Mouse (Mus musculus): ENCODE measurements around the gene Mgat3. TPM values are rescaled to one million over a fixed set of nuclear protein-coding genes. Genes with fewer than 3 reads are reported as not detected.
A peak's percentile ranks its signal among the peaks of the same experiment; 100 is the strongest.

Mgat3 gene
- polyA plus RNA-seq, 1 experiment from 2014 or later: 12.8 TPM

DNA sequence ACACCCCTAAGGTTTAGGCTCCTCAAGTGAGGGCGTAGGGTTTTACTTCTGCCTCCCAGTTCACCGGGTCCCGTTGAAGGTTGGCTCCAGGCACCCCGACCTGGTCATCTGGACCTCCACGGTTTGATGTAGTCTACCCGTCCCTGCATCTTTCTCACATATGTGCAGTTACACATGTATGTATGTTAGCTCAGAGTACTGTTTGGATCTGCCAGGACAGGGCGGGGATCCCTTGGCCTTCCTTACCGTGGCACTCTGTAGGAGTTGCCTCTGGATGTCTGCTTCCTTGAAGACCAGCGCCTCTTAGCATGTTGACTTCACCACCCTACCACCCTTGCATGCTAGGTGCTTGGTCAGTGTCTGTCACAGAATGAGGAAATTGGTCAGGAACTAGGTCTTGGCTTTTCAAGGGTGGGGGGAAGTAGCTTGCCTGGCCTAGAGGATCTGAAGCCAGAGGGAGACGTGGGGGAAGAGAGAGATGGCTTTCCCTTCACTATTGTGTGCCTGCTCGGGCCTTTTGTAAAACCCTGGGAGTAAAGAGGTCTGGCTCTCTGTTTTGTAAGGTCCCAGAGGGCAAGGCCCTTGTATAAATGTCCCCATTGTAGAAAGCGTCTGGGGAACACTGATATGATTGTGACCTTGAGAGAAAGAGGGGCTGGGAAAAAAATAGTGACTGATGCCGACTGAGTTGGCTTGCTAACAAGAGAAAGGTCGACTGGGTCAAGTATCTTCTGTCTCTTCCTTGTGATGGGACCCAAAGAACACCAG lies 39.7 kb upstream of the Mgat3 start:
- ATAC-seq (ENCODE audit: insufficient number of reproducible peaks, insufficient read depth, low FRiP score, low read depth): peak; percentile 19; the same call in 1 of the 2 replicates
- 10% methylated on average over 14 of the region's 14 CpGs for WGBS
- Histone ChIP-seq H3K9me3 (ENCODE audit: control insufficient read depth, low read depth, low read length) (no peaks in the 10 kb centered on the region), H3K9ac (replicated peaks; ENCODE audit: low read depth, low read length) (peak overlapping the region; percentile 85), H3K4me3 (ENCODE audit: low read depth, low read length) (peak overlapping the region; percentile 68), H3K4me1 (ENCODE audit: control insufficient read depth, insufficient read depth, low read length) (peaks cover 30% of the 10 kb centered on the region), H3K4me2 (replicated peaks; ENCODE audit: low read depth, low read length) (peak overlapping the region; percentile 92), H3K27ac (ENCODE audit: low read length) (peak overlapping the region; percentile 99), H3K36me3 (ENCODE audit: control insufficient read depth, insufficient read depth, low read length) (peaks cover 3% of the 10 kb centered on the region; the same call in 1 of the 2 replicates), H3K27me3 (ENCODE audit: control insufficient read depth, insufficient read depth, low read length) (no peaks in the 10 kb centered on the region)

DNA sequence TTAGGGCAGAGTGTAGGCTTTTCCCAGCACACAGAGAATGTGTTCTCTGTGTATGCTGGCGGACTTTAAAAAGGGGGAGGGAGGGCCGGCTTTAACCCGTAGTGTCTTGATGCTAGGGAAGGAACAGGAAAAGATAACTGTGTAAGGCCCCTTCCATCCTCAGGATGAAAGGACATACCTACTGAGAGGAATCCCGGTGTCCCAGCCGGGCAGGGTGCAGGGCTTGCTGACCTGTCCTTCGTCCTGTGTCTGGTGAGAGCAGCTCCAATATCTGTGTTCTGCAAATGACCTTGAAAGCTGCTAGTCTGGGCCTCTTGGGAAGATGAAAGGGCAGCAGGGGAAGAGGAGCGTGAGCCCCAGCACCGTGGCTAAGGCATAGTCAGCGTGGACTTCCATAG lies 39.1 kb upstream of the Mgat3 start:
- peak overlapping the region; percentile 85; the same call in 1 of the 2 replicates for H3K9ac ChIP-seq (replicated peaks; ENCODE audit: low read depth, low read length)
- no peaks in the 10 kb centered on the region for H3K27me3 ChIP-seq (ENCODE audit: control insufficient read depth, insufficient read depth, low read length)
- WGBS: 53% methylated on average over 9 of the region's 9 CpGs
- no peaks in the 10 kb centered on the region for H3K9me3 ChIP-seq (ENCODE audit: control insufficient read depth, low read depth, low read length)
- peak overlapping the region; percentile 99; the same call in 1 of the 2 replicates for H3K27ac ChIP-seq (ENCODE audit: low read length)
- peak overlapping the region; percentile 92 for H3K4me2 ChIP-seq (replicated peaks; ENCODE audit: low read depth, low read length)
- ATAC-seq (ENCODE audit: insufficient number of reproducible peaks, insufficient read depth, low FRiP score, low read depth): no peak
- H3K4me1 ChIP-seq (ENCODE audit: control insufficient read depth, insufficient read depth, low read length): peaks cover 30% of the 10 kb centered on the region
- peaks cover 3% of the 10 kb centered on the region; the same call in 1 of the 2 replicates for H3K36me3 ChIP-seq (ENCODE audit: control insufficient read depth, insufficient read depth, low read length)
- H3K4me3 ChIP-seq (ENCODE audit: low read depth, low read length): peak overlapping the region; percentile 68

DNA sequence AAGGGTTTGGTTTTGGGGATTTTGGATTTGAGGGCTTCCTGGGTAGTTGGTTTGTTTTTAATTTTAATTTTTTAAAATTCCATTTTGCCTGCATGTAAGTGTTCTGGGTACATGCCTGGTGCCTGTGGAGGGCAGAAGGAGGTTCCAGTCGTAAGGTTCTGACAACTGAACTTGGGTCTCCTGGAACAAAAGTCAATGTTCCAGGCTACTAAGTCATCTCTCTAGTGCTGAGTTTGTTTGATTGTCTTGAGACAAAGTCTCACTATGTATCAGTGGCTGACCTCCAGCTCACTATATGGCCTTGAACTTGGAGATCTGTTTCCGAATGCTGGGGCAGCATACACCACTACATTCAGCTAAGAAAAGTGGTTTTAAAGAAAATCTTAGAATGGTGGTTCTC lies 38.0 kb upstream of the Mgat3 start:
- Histone ChIP-seq H3K36me3 (ENCODE audit: control insufficient read depth, insufficient read depth, low read length) (peaks cover 3% of the 10 kb centered on the region; the same call in 1 of the 2 replicates), H3K4me1 (ENCODE audit: control insufficient read depth, insufficient read depth, low read length) (peaks cover 30% of the 10 kb centered on the region), H3K4me3 (ENCODE audit: low read depth, low read length) (no peak overlapping the region), H3K9ac (replicated peaks; ENCODE audit: low read depth, low read length) (no peak overlapping the region), H3K27me3 (ENCODE audit: control insufficient read depth, insufficient read depth, low read length) (no peaks in the 10 kb centered on the region), H3K9me3 (ENCODE audit: control insufficient read depth, low read depth, low read length) (no peaks in the 10 kb centered on the region), H3K27ac (ENCODE audit: low read length) (no peak overlapping the region), H3K4me2 (replicated peaks; ENCODE audit: low read depth, low read length) (no peak overlapping the region)
- no peak for ATAC-seq (ENCODE audit: insufficient number of reproducible peaks, insufficient read depth, low FRiP score, low read depth)
- 89% methylated on average over 2 of the region's 2 CpGs for WGBS

DNA sequence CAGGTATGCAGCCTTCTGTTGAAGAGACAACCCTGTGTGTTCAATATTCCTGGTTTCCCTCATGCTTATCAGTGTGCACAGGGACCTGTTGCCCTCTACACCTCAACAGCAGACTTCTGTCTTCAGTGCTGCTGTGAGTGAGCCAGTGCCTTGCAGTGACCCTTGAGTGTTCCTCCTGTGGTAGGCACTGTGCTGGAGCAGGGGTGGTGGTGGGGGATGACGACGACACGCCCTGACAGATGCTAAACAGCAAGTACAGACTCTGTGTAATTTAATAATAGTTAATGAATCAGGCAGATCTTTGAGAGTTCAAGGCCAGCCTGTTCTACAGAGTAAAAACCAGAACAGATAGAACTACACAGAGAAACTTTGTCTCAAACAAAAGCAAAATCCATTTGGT lies 36.9 kb upstream of the Mgat3 start:
- H3K27me3 ChIP-seq (ENCODE audit: control insufficient read depth, insufficient read depth, low read length): no peaks in the 10 kb centered on the region
- H3K36me3 ChIP-seq (ENCODE audit: control insufficient read depth, insufficient read depth, low read length): peaks cover 3% of the 10 kb centered on the region; the same call in 1 of the 2 replicates
- H3K27ac ChIP-seq (ENCODE audit: low read length): peak overlapping the region; percentile 44; the same call in 1 of the 2 replicates
- H3K9ac ChIP-seq (replicated peaks; ENCODE audit: low read depth, low read length): no peak overlapping the region
- no peak overlapping the region for H3K4me2 ChIP-seq (replicated peaks; ENCODE audit: low read depth, low read length)
- WGBS: 85% methylated on average over 3 of the region's 3 CpGs
- peaks cover 30% of the 10 kb centered on the region for H3K4me1 ChIP-seq (ENCODE audit: control insufficient read depth, insufficient read depth, low read length)
- H3K4me3 ChIP-seq (ENCODE audit: low read depth, low read length): no peak overlapping the region
- ATAC-seq (ENCODE audit: insufficient number of reproducible peaks, insufficient read depth, low FRiP score, low read depth): no peak
- H3K9me3 ChIP-seq (ENCODE audit: control insufficient read depth, low read depth, low read length): no peaks in the 10 kb centered on the region

DNA sequence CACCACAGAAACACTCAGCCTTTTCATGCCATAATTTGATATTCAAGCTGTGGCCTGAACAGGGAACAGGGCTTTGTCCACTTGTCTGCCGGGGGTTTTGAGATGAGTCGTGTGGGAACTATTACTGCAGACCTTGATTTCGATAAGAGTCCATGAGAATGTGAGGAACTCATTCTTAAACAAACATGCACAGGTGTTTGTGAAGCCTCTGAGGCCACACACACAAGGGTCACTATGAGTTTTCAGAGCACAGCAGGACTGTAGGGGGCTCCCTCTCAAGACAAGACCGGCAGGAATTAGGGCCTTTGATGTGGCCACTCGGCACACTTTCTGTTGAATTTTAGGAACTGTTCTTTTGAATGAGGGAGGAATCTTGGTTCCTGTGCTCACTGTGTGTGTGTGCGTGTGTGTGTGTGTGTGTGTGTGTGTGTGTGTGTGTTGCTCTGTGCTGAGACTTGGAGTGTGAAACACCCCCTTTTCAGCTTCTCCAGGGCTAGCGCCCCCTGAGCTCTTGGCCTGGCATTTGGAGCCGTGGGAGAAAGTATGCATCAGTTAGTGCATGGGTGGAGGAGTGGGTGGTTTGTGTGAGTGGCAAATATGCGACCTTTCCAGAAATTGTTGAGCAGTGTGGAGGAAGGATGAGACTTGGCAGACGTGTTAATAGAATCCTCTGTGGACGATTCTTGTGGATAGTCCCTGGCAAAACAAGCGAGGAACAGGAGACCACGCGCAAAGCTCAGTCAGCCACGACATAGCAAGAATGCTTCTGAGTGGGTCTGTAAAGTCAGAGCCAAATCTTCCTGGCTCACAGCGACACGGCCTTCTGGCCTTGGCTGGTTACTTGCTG lies 35.4 kb upstream of the Mgat3 start:
- H3K9ac ChIP-seq (replicated peaks; ENCODE audit: low read depth, low read length): no peak overlapping the region
- H3K27ac ChIP-seq (ENCODE audit: low read length): peak overlapping the region; percentile 55; the same call in 1 of the 2 replicates
- 56% methylated on average over 17 of the region's 17 CpGs for WGBS
- H3K36me3 ChIP-seq (ENCODE audit: control insufficient read depth, insufficient read depth, low read length): peaks cover 3% of the 10 kb centered on the region; the same call in 1 of the 2 replicates
- H3K4me3 ChIP-seq (ENCODE audit: low read depth, low read length): no peak overlapping the region
- ATAC-seq (ENCODE audit: insufficient number of reproducible peaks, insufficient read depth, low FRiP score, low read depth): no peak
- no peaks in the 10 kb centered on the region for H3K9me3 ChIP-seq (ENCODE audit: control insufficient read depth, low read depth, low read length)
- H3K4me2 ChIP-seq (replicated peaks; ENCODE audit: low read depth, low read length): no peak overlapping the region
- peaks cover 30% of the 10 kb centered on the region for H3K4me1 ChIP-seq (ENCODE audit: control insufficient read depth, insufficient read depth, low read length)
- no peaks in the 10 kb centered on the region for H3K27me3 ChIP-seq (ENCODE audit: control insufficient read depth, insufficient read depth, low read length)

DNA sequence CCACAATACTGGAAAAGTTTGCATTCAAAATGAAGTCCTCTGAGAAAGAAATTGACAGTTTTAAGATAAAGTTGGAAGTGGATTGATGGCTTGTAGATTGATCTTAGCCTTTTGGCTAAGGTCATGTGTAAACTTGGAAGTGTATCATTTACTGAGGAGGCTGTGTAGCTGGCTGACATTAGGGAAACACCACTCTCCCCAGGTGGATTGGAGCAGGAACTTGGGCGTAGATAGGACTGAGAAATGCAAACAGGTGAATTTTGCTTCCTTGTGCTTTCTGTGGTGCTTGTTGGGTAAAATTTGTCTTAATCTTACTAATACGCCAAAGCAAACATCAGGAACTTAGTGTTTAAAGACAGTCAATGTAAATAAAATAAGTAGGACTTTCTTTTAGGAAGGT lies 33.2 kb upstream of the Mgat3 start:
- peak; percentile 58; the same call in 1 of the 2 replicates for ATAC-seq (ENCODE audit: insufficient number of reproducible peaks, insufficient read depth, low FRiP score, low read depth)
- no peak overlapping the region for H3K4me2 ChIP-seq (replicated peaks; ENCODE audit: low read depth, low read length)
- WGBS: 78% methylated on average over 2 of the region's 2 CpGs
- no peaks in the 10 kb centered on the region for H3K9me3 ChIP-seq (ENCODE audit: control insufficient read depth, low read depth, low read length)
- peaks cover 3% of the 10 kb centered on the region; the same call in 1 of the 2 replicates for H3K36me3 ChIP-seq (ENCODE audit: control insufficient read depth, insufficient read depth, low read length)
- peaks cover 17% of the 10 kb centered on the region; the same call in 1 of the 2 replicates for H3K4me1 ChIP-seq (ENCODE audit: control insufficient read depth, insufficient read depth, low read length)
- H3K27me3 ChIP-seq (ENCODE audit: control insufficient read depth, insufficient read depth, low read length): no peaks in the 10 kb centered on the region
- H3K27ac ChIP-seq (ENCODE audit: low read length): peak overlapping the region; percentile 21; the same call in 1 of the 2 replicates
- no peak overlapping the region for H3K4me3 ChIP-seq (ENCODE audit: low read depth, low read length)
- no peak overlapping the region for H3K9ac ChIP-seq (replicated peaks; ENCODE audit: low read depth, low read length)

DNA sequence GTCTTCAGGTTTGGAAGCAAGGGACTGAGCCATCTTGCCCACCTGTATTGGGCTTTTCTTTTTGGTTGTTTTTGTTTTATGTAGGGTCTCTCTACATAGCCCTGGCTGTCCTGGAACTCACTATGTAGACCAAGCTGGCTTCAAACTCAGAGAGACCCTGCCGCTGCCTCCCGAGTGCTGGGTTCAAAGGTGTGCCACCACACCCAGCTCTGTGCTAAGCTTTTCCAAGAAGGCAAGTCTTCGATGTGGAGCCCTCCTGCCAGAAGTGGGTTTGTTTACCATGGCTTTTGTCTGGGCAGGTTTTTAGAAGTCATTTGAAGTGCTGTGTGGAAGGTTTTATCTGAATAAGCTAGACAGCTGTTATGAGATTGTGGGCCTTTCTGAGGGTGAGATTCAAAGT lies 32.6 kb upstream of the Mgat3 start:
- H3K4me2 ChIP-seq (replicated peaks; ENCODE audit: low read depth, low read length): no peak overlapping the region
- WGBS: 73% methylated on average over 3 of the region's 3 CpGs
- H3K9ac ChIP-seq (replicated peaks; ENCODE audit: low read depth, low read length): no peak overlapping the region
- H3K27me3 ChIP-seq (ENCODE audit: control insufficient read depth, insufficient read depth, low read length): no peaks in the 10 kb centered on the region
- H3K9me3 ChIP-seq (ENCODE audit: control insufficient read depth, low read depth, low read length): no peaks in the 10 kb centered on the region
- H3K36me3 ChIP-seq (ENCODE audit: control insufficient read depth, insufficient read depth, low read length): peaks cover 3% of the 10 kb centered on the region; the same call in 1 of the 2 replicates
- H3K27ac ChIP-seq (ENCODE audit: low read length): peak overlapping the region; percentile 50; the same call in 1 of the 2 replicates
- ATAC-seq (ENCODE audit: insufficient number of reproducible peaks, insufficient read depth, low FRiP score, low read depth): no peak
- H3K4me3 ChIP-seq (ENCODE audit: low read depth, low read length): no peak overlapping the region
- H3K4me1 ChIP-seq (ENCODE audit: control insufficient read depth, insufficient read depth, low read length): peaks cover 16% of the 10 kb centered on the region; the same call in 1 of the 2 replicates

DNA sequence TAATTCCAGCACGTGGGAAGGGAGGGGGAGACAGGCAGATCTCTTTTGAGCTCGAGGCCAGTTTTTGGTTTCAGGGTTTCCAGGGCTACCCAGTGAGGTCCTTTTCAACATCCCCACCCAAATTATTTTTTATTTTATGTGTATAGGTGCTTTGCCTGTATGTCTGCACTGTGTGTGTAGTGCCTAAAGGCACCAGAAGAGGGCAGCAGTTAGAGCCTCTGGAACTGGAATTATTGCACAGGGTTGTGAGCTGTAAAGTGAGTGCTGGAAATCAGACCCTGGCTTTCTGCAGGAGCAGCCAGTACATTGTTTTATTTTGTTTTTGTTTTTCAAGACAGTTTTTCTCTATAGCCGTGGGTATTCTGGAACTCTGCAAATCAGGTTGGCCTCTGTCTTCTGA lies 31.4 kb upstream of the Mgat3 start:
- Histone ChIP-seq H3K4me3 (ENCODE audit: low read depth, low read length) (no peak overlapping the region), H3K36me3 (ENCODE audit: control insufficient read depth, insufficient read depth, low read length) (peaks cover 3% of the 10 kb centered on the region; the same call in 1 of the 2 replicates), H3K9me3 (ENCODE audit: control insufficient read depth, low read depth, low read length) (no peaks in the 10 kb centered on the region), H3K4me1 (ENCODE audit: control insufficient read depth, insufficient read depth, low read length) (peaks cover 9% of the 10 kb centered on the region; the same call in 1 of the 2 replicates), H3K9ac (replicated peaks; ENCODE audit: low read depth, low read length) (no peak overlapping the region), H3K27ac (ENCODE audit: low read length) (no peak overlapping the region), H3K27me3 (ENCODE audit: control insufficient read depth, insufficient read depth, low read length) (no peaks in the 10 kb centered on the region), H3K4me2 (replicated peaks; ENCODE audit: low read depth, low read length) (no peak overlapping the region)
- 96% methylated on average over 3 of the region's 3 CpGs for WGBS
- no peak for ATAC-seq (ENCODE audit: insufficient number of reproducible peaks, insufficient read depth, low FRiP score, low read depth)

All from stomach, embryonic 14.5 days (tissue).